Mouse (Mus musculus): ENCODE data around the gene Kpnb1. TPM values are rescaled to one million over a fixed set of nuclear protein-coding genes. Genes with fewer than 3 reads are reported as not detected.
A peak's percentile ranks its signal among the peaks of the same experiment; 100 is the strongest.

The Kpnb1 gene
- polyA plus RNA-seq, 1 experiment from 2014 or later = 41.7 TPM

DNA sequence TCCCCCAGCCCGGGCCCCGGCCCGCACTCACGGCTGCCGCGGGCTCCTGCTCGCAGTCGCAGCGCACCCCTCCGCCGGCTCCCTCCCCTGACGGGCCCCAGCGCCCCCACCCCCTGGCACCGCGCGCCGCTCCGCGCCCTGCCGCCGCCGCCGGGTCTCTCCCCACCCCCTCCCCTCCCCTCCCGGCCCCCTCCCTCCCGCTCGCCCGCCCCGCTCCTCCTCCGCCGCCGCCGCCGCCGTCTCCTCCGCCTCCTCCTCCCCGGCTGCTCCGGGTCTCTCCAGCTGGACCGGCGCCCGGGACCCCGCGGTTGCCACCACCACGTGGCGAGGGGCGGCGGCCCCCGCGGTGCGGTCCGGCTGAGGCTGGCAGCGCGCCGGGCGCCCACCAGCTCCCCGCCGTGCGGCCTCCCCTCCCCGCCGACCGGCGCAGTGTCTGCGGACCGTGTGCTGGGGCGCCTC is 36.3 kb downstream of the Kpnb1 start, which contains the start of gene Tbkbp1:
Gene Tbkbp1, minus strand, starts transcription at position 153 of the 459 bp plus-strand sequence.
- H3K36me3 ChIP-seq = peaks cover 25% of the 10 kb centered on the region
- H3K4me1 ChIP-seq (replicated peaks) = peaks cover 47% of the 10 kb centered on the region
- H3K4me2 ChIP-seq = peak within 1 kb of the TSS; percentile 82
- peak; percentile 9 for ATAC-seq (ENCODE audit: insufficient number of reproducible peaks, low FRiP score)
- H3K27ac ChIP-seq (ENCODE audit: poor library complexity, severe bottlenecking) = peak within 1 kb of the TSS; percentile 86
- 2% methylated on average over 42 of the region's 64 CpGs for WGBS
- peak within 1 kb of the TSS; percentile 93 for H3K4me3 ChIP-seq
- no peaks in the 10 kb centered on the region for H3K9me3 ChIP-seq (replicated peaks)
- H3K27me3 ChIP-seq (replicated peaks) = 0 out of 2 replicates have a peak, but pooled peaks cover 15% of the 10 kb centered on the region
- H3K9ac ChIP-seq = peak within 1 kb of the TSS; percentile 87

DNA sequence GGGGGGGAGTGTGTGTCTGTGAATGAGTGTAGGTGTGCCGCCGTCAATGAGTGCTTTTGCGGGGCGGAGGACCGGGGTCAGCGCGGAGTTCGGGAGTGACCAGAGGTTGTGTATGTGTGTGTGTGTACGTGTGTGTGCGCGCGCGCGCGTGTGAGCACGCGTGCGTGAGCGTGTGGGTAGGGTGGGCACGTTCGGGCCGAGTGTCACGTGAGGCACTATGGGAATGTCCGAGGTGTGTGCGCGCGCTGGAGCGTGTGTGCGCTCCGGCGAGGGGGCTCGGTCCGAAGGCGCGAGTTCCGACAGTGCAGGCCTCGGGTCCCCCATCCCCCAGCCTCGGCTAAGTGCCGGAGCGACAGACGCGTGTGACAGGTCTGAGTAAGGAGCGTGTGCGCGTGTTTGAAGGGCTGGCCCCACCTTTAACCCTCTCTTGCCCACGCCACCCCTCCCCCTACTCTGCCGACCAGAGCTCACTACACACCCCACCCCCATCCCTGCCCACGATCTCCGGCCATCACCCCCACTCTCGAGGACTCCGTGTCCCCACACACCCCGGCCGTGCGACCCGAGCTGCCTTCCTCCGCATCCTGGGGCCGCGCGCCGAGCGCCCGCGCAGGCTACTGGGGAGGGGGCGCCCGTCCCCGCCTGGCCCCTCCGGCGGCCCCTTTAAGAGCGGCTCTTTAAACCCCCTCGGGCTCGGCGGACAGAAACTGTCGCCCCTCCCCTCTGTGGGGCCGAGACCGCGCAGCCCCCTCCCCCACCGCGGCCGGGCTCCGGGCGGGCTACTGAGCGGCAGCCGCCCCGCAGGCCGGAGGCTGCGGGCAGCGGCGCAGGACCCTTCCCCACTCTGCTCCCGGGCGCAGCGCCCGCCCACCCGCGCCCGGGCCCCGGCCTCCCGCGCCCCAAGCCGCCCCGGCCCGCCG is 37.0 kb downstream of the Kpnb1 start:
- peak; percentile 70 for ATAC-seq (ENCODE audit: insufficient number of reproducible peaks, low FRiP score)
- Histone ChIP-seq H3K4me3 (peak overlapping the region; percentile 93), H3K4me2 (peak overlapping the region; percentile 82), H3K36me3 (peaks cover 25% of the 10 kb centered on the region), H3K27ac (ENCODE audit: poor library complexity, severe bottlenecking) (peak overlapping the region; percentile 86), H3K9ac (peak overlapping the region; percentile 87), H3K4me1 (replicated peaks) (peaks cover 53% of the 10 kb centered on the region), H3K9me3 (replicated peaks) (no peaks in the 10 kb centered on the region), H3K27me3 (replicated peaks) (0 out of 2 replicates have a peak, but pooled peaks cover 15% of the 10 kb centered on the region)
- under 1% methylated on average over 87 of the region's 102 CpGs for WGBS

DNA sequence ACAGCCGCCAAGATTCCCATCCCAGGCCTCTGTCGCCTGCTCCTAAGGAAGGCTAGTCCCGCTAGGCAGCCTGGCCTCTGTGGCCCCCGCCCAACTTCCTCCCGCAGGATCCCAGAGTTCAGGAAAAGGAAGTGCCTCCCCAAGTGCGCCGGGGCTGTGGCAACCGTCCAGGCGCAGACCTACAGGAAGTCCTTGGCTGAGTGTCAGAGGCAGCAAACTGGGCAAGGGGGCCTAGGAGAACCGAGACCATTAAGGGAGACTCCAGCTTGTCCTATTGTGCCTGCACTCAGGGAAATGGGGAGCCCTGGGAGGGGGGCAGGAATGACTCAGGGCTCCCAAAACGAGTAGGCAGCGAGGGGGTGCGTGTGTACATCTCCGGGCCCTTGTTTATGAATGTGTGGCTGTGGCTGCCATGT is 37.7 kb downstream of the Kpnb1 start:
- Histone ChIP-seq H3K9me3 (replicated peaks) (no peaks in the 10 kb centered on the region), H3K4me3 (peak overlapping the region; percentile 93), H3K9ac (peak overlapping the region; percentile 87), H3K27me3 (replicated peaks) (0 out of 2 replicates have a peak, but pooled peaks cover 15% of the 10 kb centered on the region), H3K27ac (ENCODE audit: poor library complexity, severe bottlenecking) (peak overlapping the region; percentile 86), H3K4me2 (peak overlapping the region; percentile 82), H3K4me1 (replicated peaks) (peaks cover 59% of the 10 kb centered on the region), H3K36me3 (peaks cover 24% of the 10 kb centered on the region)
- WGBS = 3% methylated on average over 14 of the region's 14 CpGs
- peak; percentile 67 for ATAC-seq (ENCODE audit: insufficient number of reproducible peaks, low FRiP score)

DNA sequence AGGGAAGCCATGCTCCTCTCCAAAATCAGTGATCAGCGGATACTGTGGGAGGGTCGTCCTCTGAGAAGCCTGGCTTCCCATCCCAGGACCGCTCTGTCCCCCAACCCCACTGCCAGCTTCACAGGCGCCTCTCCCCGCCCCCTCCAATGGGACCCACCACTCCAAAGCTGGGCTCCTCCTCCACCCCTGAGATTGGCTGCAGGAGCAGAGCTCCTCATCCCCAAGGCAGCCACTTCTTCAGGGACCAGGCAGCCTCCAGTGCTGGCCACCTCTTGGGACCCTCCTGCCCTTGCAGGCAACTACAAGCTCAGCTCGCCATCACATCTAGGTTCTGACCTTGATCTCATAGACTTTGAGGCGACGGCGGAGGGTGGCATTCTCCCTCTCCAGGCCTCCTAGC is 38.7 kb downstream of the Kpnb1 start:
- Histone ChIP-seq H3K9me3 (replicated peaks) (no peaks in the 10 kb centered on the region), H3K36me3 (peaks cover 20% of the 10 kb centered on the region), H3K9ac (peak overlapping the region; percentile 87), H3K4me1 (replicated peaks) (peaks cover 59% of the 10 kb centered on the region), H3K27ac (ENCODE audit: poor library complexity, severe bottlenecking) (peak overlapping the region; percentile 86), H3K27me3 (replicated peaks) (peaks cover 17% of the 10 kb centered on the region; the same call in 1 of the 2 replicates), H3K4me2 (peak overlapping the region; percentile 82), H3K4me3 (peak overlapping the region; percentile 93)
- no peak for ATAC-seq (ENCODE audit: insufficient number of reproducible peaks, low FRiP score)
- WGBS = 23% methylated on average over 9 of the region's 9 CpGs

DNA sequence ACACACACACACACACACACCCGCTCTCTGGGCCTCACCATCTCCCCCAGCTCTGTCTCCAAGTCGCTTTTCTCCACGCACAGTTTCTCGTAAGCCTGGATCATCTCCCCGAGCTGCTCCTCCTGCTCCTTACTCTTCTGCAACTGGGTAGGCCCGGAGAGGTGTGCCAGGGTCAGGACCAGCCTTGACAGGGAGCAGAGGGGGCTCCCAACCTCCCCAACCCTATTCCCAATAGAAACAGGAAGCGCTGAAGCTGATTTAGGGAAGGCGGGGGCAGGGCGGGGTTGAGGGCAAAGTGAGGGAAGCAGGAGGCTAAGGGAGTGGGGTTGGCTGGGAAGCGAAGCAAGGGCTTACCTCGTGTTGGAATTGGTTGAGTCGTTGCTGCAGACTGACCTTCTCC is 39.1 kb downstream of the Kpnb1 start:
- Histone ChIP-seq H3K27me3 (replicated peaks) (peaks cover 21% of the 10 kb centered on the region; the same call in 1 of the 2 replicates), H3K27ac (ENCODE audit: poor library complexity, severe bottlenecking) (no peak overlapping the region), H3K4me2 (peak overlapping the region; percentile 82), H3K4me1 (replicated peaks) (peaks cover 59% of the 10 kb centered on the region), H3K9me3 (replicated peaks) (no peaks in the 10 kb centered on the region), H3K4me3 (peak overlapping the region; percentile 93), H3K36me3 (peaks cover 24% of the 10 kb centered on the region), H3K9ac (peak overlapping the region; percentile 87)
- ATAC-seq (ENCODE audit: insufficient number of reproducible peaks, low FRiP score) = no peak
- WGBS = 31% methylated on average over 12 of the region's 12 CpGs

DNA sequence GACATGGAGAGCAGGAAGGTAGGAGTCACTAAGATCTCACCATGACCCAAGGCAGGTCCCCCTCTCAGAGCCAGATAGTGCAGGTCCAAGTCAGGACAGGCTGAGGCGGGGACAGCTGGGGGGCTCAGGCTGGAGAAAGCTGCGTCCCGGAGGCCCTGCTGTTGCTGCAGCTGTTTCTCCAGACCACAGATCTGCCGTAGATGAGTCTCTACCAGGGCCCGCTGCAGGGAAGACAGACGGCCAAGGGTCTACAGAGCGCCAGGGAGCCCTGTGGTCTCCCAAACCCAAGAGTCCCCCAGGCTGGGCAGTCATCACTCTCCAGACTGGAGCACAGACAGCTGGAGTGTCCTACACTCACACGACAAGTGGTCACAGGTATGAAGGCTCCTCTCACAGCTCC is 40.3 kb downstream of the Kpnb1 start:
- no peak overlapping the region for H3K27ac ChIP-seq (ENCODE audit: poor library complexity, severe bottlenecking)
- peak overlapping the region; percentile 82 for H3K4me2 ChIP-seq
- peaks cover 23% of the 10 kb centered on the region; the same call in 1 of the 2 replicates for H3K27me3 ChIP-seq (replicated peaks)
- H3K9me3 ChIP-seq (replicated peaks) = no peaks in the 10 kb centered on the region
- 0 out of 2 replicates have a peak overlapping the region, but pooled peaks have one; percentile 33 for H3K9ac ChIP-seq
- H3K36me3 ChIP-seq = peaks cover 24% of the 10 kb centered on the region
- 62% methylated on average over 8 of the region's 8 CpGs for WGBS
- peaks cover 52% of the 10 kb centered on the region for H3K4me1 ChIP-seq (replicated peaks)
- 0 out of 2 replicates have a peak overlapping the region, but pooled peaks have one; percentile 93 for H3K4me3 ChIP-seq
- ATAC-seq (ENCODE audit: insufficient number of reproducible peaks, low FRiP score) = no peak

DNA sequence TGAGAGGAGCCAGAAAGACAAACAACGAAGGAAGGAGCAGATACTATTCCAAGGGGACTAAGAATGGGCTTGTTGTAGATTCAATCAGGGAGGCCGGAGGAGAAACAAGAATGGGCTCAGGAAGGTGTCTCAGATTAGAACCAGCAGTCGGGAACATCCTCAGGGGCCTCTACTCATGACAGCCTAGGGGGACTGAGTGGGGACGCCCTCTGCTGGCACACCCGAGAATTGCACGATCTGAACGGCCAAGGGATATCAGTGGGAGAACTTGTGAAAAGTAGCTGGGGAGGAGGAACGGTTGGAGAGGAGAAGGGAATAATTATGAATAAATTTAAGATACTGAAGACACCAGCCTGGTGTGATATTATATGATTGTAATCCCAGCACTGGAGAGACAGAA is 41.0 kb downstream of the Kpnb1 start:
- H3K4me2 ChIP-seq = peak overlapping the region; percentile 30
- ATAC-seq (ENCODE audit: insufficient number of reproducible peaks, low FRiP score) = no peak

DNA sequence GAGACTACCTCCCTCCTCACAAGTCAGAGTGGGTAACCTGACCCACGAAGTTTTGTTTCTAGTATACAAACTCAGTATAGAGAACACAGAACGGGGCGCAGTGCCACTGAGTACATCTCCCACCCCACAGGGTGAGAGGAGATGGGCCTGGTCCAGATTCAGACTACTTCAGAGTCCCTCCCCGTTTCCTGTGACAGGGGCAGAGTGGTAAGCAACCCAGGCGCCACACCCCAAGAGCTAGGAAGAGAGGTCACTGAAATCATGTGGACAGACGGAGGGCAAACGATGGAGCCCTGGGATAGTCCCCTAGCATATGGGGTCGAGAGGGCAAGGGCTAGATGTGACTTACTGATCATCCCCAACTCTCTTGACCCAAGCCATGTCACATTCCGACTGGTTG is 41.7 kb downstream of the Kpnb1 start:
- no peak overlapping the region for H3K9ac ChIP-seq
- no peaks in the 10 kb centered on the region for H3K9me3 ChIP-seq (replicated peaks)
- WGBS = 63% methylated on average over 9 of the region's 9 CpGs
- peak overlapping the region; percentile 30; the same call in 1 of the 2 replicates for H3K4me2 ChIP-seq
- no peak overlapping the region for H3K4me3 ChIP-seq
- peaks cover 24% of the 10 kb centered on the region for H3K36me3 ChIP-seq
- H3K27ac ChIP-seq (ENCODE audit: poor library complexity, severe bottlenecking) = no peak overlapping the region
- peaks cover 46% of the 10 kb centered on the region for H3K4me1 ChIP-seq (replicated peaks)
- H3K27me3 ChIP-seq (replicated peaks) = peaks cover 35% of the 10 kb centered on the region
- ATAC-seq (ENCODE audit: insufficient number of reproducible peaks, low FRiP score) = no peak

More for the DNA sequence above, 41.0 kb downstream of the Kpnb1 start:
- peaks cover 29% of the 10 kb centered on the region for H3K27me3 ChIP-seq (replicated peaks)
- peaks cover 46% of the 10 kb centered on the region for H3K4me1 ChIP-seq (replicated peaks)
- H3K36me3 ChIP-seq = peaks cover 24% of the 10 kb centered on the region
- peak overlapping the region; percentile 4; the same call in 1 of the 2 replicates for H3K4me3 ChIP-seq
- H3K9ac ChIP-seq = peak overlapping the region; percentile 51; the same call in 1 of the 2 replicates
- H3K9me3 ChIP-seq (replicated peaks) = no peaks in the 10 kb centered on the region
- WGBS = 5% methylated on average over 8 of the region's 8 CpGs
- H3K27ac ChIP-seq (ENCODE audit: poor library complexity, severe bottlenecking) = no peak overlapping the region

DNA sequence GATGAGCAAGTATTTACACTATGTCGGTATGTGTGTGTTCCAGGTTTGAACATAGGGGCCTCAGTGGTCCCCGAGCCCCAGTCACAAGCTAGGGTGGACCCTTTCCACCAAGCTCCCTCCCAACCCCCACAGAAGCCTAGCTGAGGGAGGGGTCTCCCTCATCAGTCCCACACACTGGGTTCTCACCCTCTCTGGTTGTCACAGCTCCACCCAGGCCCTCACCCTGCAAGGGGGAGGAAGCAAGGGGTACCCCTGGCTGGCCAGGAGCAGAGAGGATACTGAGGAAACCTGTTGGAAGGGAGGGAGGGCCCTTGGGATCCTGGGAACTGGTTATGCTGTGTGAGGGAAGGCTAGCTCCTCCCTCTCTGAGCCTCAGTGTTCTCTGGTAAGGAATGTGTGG is 42.4 kb downstream of the Kpnb1 start:
- no peak overlapping the region for H3K4me2 ChIP-seq
- H3K9ac ChIP-seq = no peak overlapping the region
- peaks cover 46% of the 10 kb centered on the region for H3K4me1 ChIP-seq (replicated peaks)
- H3K36me3 ChIP-seq = peaks cover 24% of the 10 kb centered on the region
- no peak overlapping the region for H3K27ac ChIP-seq (ENCODE audit: poor library complexity, severe bottlenecking)
- ATAC-seq (ENCODE audit: insufficient number of reproducible peaks, low FRiP score) = no peak
- H3K27me3 ChIP-seq (replicated peaks) = peaks cover 42% of the 10 kb centered on the region
- WGBS = 44% methylated on average over 2 of the region's 2 CpGs
- H3K9me3 ChIP-seq (replicated peaks) = no peaks in the 10 kb centered on the region
- no peak overlapping the region for H3K4me3 ChIP-seq

DNA sequence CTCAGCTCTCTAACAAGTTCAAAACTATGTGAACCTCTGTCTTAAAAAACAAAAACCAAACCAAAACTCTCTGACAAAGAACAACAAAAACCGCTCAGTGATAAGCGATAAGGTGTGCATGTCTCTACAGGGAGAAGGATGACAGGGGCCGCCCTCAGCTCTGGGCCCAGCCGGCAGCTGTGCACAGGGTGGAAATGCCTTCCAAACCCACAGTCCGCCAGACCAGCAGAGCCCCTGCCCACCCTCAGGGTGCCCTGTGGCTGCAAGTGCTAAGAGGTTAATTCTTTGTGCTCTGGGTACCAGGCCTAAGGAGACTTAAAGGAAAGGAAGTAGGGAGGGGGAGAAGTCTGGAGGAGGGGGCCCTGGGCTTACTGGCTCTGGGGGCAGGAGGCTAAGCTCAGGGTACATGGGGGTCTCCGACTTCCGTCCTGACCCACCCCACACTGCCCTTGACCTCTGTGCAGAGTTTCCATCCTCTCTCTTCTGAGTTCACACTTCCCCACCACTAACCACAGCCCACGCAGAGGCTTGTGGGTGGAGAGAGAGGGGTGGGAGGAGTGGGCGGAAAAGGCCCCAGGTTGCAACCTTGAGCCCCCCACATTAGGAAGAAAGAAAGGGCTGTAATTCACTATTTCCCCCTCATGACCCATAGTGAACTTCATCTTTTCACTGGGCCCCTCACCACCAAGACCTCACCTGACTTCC is 44.3 kb downstream of the Kpnb1 start:
- Histone ChIP-seq H3K4me3 (no peak overlapping the region), H3K36me3 (peaks cover 26% of the 10 kb centered on the region), H3K4me2 (no peak overlapping the region), H3K27me3 (replicated peaks) (peaks cover 55% of the 10 kb centered on the region), H3K9ac (no peak overlapping the region; the same call in 1 of the 2 replicates), H3K4me1 (replicated peaks) (peaks cover 38% of the 10 kb centered on the region), H3K9me3 (replicated peaks) (no peaks in the 10 kb centered on the region), H3K27ac (ENCODE audit: poor library complexity, severe bottlenecking) (no peak overlapping the region)
- WGBS = 73% methylated on average over 9 of the region's 9 CpGs
- ATAC-seq (ENCODE audit: insufficient number of reproducible peaks, low FRiP score) = no peak

Data from heart, embryonic 12.5 days (tissue).